Mouse (Mus musculus) embryo, embryonic 10.5 days (tissue): ENCODE data around the gene Caskin1.
A peak's percentile ranks its signal among the peaks of the same experiment; 100 is the strongest.

Experiments
- DNase-seq: peaks from one replicate; pipeline ENCODE4 v3.0.0-alpha.2; 2015; ENCODE audit warnings: low spot score

The Caskin1 gene

DNA sequence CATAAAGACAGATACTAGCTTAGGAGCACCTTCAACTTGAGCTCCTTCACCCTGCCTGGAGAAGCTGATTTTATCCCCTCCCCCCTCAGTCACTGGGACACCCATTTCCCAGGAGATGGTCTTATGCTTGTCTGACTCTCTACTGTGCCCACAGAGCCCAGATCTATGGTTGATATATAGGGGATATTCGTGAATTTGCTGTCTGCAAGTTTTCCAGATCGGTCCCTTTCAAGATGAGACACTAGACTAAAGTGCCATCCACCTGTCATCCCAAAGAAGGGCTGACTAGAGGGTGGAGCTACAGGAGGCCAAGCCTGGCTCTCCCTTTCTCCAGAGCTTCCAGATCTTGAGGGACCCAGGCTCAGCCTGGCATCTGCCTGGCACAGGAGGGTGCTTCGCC lies 42.7 kb downstream of the Caskin1 start:
- no peak for DNase-seq

DNA sequence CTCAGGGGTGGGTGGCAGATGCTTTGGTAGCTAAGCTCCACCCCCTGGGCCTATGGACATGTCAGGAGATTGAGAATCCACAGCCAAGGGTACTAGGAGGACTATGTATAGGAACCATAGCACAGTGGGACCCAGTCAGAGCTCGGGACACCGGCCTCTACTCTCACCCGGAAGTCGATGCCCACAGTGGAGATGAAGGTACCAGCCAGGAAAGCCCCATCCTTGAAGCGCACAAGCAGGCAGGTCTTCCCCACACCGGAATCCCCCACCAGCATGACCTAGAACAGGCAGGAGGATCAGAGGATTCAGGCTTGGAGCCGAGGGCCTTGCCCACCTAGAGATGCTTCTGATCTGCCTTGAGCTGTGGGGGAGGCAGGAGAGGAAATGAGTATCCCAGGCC lies 43.6 kb downstream of the Caskin1 start:
- no peak for DNase-seq

DNA sequence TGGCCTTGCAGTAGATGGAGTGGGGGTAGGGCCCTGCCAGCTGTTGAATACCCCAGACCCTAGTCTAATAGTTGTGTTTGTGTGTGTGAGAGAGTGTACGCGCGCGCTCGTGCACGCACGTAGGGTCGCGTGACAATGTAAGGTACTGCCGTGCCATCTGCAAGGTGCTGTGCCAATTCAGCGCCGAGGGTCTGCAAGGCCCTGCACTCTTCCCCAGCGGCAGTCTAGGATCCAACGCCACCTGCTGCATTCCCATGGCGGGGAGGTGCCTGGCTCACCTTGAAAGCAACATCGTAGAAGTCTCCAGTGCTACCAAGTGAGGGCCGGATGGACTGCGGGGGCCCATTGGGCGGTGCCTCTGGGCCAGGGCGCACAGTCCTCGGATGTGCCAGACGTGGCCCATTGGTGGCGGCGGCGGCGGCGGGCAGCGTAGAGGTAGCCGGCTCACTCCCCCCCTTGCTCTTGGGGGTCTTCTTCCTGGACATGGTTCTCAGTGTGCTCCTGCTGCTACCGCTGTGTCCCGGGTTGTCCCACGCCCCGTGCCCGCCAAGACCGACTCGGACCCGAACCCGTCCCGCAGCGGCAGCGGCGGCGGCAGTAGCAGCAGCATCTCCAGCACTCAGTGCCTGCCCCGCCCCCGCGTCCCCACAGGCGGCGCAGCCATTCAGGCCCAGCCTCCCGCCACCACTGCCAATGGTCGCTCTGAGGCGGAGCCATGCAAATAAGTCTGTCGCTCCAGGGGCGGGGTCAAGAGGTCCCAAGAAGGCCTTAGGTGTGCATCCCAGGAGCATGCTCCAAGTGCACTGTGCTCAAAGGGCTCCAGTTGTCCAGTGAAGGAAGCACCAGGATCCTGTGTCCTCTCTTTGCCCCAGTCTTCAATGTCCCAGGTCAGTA lies 44.9 kb downstream of the Caskin1 start:
- DNase-seq, result peak; percentile 95

DNA sequence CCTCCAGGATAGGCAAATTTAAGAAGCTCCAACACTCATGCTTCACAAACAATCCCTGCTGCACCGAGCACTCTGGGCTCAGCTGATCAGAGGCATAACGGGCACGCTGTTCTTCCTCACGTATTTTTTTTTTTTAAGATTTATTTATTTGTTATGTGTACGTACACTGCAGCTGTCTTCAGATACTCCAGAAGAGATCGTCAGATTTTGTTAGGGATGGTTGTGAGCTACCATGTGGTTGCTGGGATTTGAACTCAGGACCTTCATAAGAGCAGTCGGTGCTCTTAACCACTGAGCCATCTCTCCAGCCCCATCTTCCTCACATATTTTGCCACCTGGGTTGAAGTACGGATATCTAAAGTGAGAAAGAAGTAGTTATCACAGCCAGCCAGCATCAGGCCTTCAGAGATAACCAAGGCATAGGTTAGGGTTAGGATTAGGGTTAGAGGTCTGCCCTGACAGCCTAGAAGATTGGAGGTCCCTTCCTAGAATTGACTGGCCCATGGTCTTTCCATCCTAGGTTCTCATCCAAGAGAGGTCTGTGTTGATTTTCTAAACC lies 45.8 kb downstream of the Caskin1 start, which contains the start of gene Rab26:
Rab26 (minus strand) TSS at position 51 of the 559 bp plus-strand sequence.
- no peak for DNase-seq

DNA sequence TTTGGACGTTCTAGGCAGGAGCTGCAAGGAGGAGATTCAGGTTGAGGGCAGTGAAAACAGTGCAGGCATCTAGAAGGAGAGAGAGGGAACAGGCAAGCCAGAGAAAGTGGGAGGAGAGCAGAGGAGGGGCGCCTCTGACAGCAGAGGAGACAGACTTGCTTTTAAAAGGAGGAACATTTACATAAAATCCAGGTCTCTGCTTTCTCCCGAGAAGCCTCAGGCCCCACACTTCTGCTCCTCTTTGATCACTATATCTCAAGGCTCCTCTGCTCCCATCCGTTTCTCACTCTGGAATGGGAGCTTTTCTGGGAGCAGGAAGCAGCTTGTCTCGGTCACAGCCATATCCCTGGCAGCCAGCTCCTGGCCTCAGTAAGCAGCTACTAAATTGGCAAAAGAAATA lies 46.9 kb downstream of the Caskin1 start:
- DNase-seq, result no peak

DNA sequence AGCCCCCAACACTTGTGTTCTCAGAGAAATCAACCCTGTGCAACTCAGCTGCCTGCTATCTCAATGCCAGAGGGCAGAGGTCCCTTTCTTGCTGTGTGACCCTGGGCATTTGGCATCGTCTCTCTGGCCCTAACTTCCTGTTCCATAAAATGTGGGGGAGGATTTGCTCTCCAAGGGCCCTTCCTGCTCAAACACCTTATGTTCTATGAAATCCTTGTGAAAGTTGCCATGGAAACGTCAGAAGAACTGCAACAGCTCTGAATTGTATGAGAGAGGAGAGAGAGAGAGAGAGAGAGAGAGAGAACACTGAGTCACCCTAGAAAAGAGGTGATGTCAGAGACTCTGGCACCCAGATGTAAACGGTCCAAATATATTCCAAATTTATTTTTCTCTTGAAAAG lies 49.1 kb downstream of the Caskin1 start:
- no peak for DNase-seq

DNA sequence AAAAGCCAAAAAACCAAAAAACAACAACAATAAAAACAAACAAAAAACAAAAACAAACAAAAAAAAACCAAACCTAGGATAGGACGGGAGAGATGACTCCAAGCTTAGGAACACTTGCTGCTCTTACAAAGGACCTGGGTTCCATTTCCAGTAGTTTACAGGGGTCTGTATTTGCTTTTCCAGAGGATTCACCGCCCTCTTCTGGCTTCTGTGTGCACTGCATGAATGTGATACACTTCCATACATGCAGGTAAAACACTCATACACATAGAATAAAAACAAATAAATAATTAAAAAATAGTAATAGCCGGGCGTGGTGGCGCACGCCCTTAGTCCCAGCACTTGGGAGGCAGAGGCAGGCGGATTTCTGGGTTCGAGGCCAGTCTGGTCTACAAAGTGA lies 50.5 kb downstream of the Caskin1 start:
- peak; percentile 75 for DNase-seq

DNA sequence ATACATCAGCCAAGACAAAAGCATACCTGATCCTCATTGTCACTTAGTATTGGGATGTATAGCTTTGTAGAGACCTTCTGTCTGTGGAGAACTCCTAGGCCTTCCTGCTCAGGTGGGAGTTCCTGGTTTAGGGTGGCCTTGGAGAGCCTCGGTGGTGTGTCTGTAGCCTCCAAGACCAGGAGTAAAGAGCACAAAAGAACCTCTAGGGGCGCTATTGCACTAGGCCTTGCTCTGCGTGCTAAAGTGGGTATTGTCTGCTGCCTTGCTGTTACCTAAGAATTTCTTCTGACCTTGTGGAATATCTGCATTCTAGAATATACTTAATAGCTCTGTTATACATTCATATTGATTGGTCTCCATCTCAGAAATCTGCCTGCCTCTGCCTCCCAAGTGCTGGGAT lies 52.0 kb downstream of the Caskin1 start:
- DNase-seq, result peak; percentile 87

DNA sequence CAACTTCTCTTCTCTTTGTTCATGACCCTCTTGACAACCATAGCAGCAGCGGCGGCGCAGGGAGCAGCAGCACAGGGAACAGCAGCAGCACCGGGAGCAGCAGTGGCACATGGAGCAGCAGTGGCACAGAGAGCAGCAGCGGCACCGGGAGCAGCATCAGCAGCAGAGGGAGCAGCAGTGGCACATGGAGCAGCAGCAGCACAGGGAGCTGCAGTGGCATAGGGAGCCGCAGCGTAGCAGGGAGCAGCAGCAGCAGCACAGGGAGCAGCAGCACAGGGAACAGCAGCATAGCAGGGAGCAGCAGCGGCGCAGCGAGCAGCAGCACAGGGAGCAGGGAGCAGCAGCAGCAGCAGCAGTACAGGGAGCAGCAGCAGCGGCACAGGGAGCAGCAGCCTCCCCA lies 56.2 kb downstream of the Caskin1 start:
- peak; percentile 23 for DNase-seq

DNA sequence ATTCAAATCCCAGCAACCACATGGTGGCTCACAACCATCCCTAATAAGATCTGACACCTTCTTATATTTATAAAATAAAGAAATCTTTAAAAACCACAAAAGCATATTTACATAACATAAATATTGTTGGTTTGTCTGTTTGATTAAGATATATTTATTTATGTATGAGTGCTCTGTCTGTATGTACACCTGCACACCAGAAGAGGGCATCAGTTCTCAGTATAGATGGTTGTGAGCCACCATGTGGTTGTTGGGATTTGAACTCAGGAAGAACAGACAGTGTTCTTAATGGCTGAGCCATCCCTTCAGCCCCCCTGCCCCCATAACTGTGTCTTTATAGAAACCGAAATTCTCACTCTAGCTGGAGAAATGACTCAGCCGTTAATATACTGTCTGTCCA lies 56.8 kb downstream of the Caskin1 start:
- no peak for DNase-seq

DNA sequence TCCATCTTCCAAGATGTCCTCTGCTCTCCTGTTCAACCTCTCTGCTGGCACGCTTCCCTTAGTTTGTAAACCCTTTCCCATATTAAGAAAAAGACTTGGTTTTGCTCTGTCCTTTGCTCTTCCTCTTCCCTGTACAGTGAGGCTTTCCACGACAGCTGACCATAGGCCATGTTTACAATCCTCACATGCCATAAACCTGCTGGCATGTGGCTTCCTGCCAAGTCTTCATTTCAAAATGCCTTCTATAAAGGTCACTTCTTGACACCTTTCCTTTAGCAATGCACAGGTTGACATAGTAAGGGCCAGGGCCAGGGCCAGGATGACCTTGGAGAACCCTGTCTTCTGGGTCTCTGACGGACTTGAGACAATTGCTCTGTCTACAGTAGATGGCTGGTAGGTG lies 57.8 kb downstream of the Caskin1 start:
- DNase-seq, result no peak

DNA sequence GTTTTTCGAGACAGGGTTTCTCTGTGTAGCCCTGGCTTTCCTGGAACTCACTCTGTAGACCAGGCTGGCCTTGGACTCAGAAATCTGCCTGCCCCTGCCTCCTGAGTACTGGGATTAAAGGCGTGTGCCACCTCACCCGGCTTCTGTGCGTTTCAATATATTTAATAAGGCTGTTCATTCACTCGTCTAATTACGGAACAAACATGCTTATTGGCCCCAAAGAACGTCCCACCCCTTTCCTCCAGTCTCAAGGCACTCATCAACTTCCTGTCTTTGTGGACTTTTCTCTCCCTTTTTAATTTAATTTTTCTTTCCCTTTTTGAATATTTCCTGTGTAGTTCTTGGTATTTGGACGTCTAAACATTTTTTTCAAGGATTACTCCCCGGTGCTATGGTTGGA lies 60.0 kb downstream of the Caskin1 start:
- DNase-seq, result no peak

DNA sequence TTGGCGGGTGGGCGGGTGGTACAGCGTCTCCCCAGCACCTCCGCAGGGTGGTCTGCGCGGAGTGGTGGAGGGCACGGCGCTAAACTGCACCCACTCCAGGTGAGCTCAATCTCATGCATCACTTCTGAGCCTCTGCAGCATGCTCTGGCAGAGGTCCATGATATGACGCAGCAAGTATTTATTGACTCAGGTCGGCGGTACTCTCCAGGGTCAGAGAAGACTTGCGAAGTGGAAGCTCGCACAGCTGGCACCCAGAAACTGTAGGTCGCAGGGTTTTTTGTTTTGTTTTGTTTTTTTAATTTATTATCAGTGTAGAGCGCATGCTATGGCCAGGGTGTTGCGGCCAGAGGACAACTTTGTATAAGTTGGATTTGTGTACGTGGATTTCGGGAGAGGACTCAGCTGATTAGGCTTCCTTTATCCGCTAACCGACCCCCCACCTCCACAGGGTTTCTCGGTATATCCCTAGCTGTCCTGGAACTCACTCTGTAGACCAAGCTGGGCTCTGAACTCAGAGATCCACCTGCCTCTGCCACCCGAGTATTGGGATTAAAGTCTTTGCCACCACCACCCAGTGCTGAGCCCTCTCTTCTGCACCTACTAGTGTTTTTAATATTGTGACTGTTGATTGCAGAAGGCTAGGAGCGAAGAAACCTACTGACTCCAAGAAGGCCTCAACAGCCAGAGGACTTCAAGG lies 60.7 kb downstream of the Caskin1 start:
- peak; percentile 39 for DNase-seq

DNA sequence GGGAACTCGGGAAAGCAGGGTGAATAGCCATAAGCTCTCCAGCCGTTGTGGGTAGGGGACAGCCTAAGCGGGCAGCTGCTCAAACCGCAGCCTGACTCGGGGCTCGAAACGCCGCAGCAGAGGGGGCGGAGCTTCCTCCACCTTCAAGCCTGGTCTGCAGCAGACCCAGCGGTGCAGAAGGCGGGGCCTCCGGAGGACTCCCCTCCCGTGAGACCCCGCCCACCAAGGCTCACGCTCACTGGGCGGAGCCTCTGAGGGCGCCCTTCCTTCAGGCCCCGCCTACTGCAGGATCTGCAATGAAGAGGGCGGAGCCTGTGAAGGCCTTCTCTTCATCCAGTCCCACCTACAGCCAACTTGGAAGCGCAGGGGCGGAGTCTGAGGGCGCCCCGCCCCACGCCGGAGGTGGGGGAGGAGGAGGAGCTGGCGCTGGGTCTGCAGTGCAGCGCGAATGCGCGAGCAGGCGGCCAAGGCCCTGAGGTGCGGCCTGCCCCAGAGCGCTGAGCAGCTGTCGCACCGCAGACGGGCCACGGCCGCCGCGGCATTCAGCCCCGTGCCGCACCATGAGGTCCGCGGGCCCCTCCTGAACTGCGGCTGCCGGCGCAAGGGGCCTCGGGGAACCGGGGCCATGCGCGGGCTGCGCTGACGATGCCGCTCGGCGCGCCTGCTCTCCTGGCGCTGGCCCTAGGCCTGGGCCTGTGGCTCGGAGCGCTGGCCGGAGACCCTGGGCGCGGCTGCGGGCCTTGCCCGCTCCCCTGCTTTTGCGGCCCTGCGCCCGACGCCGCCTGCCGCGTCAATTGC lies 61.4 kb downstream of the Caskin1 start, which contains the start of gene Pkd1:
Pkd1 (plus strand) TSS at position 217 of the 798 bp plus-strand sequence.
- peak; percentile 100 for DNase-seq

DNA sequence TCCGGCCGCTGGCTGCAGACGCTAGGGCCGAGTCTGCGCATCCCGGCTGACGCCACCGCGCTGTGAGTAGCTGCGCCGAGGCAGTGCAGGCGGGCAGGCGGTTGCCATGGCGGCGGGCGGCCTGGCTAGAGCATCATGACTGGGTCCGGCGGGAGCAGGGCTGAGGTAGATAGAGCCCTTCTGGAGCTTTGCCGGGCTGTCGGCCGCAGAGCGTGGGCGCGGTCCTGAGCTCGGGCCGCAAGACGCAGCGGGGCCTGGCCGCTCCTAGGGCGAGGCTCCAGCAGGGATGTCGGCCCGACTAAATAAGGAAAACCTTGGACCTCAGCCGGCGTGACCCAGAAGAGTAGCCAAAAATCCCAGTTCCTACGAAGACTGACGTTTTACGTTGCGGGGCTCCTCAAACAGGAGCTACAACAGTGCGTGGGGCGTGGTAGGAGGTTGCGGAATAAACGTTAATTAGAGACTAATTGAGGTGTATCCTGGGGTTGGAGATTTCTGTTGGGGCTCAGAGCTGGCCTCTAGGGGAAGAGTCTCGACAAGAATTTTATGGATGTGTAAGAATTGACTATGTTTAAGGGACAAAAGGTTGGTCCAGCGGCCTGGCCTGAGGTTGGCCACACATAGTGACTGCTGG lies 62.1 kb downstream of the Caskin1 start:
- peak; percentile 85 for DNase-seq

DNA sequence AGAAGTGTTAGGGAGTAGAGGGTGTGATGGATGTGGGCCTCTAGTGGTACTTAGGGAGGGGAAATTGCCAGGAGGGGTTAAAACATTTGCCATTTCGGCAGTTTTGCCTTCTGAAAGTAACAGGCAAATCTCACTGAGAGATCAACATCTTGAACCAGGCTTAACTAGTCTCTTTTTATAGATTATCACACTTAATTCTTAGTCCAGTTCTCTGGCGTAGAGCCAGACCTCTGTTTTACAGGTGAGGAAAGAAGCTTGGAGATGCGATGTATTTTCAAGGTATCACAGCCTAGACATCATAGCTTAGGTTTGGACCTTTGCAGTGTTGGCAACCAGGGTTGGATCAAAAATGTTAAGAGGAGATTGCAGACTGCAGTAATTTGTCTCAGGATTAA lies 62.6 kb downstream of the Caskin1 start:
- no peak for DNase-seq

DNA sequence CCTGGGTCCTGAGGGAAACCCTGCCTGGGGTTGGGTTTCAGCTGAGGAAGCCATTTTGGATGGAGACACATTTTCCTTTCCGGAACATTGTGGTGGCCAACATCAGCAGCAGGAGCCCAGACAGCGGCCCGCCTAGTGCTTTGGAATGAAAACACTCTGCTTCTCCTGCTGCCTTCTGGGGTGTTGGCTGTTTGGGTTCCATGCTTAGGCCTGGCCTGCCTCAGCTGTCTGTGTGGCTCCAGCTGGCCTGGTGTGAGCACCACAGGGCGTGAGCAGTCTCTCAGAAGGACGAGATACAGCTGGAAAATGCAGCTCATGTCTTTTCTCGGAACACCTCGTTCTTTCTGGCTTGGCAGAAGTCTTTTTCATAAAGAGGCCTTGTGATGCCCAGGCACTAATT lies 68.7 kb downstream of the Caskin1 start:
- no peak for DNase-seq
